Mouse (Mus musculus) liver, postnatal 0 days (tissue): ENCODE data around the gene Gamt. TPM values are rescaled to one million over a fixed set of nuclear protein-coding genes. Genes with fewer than 3 reads are reported as not detected.

Experiments
- ATAC-seq: fragments of 200-750 bp; cut with Nextera tagmentation; 2 replicates; pipeline ENCODE4 v1.8.0; 2017; ENCODE audit warnings: mild to moderate bottlenecking, moderate library complexity
- DNase-seq: peaks from one replicate; pipeline ENCODE4 v3.0.0-alpha.2; 2016
- H3K27ac ChIP-seq: fragments of 300-500 bp; sonication (generic); 2 replicates; pipeline ENCODE4 v1.5.1; 2014; ENCODE audit warnings: antibody characterized with exemption, moderate library complexity, mild to moderate bottlenecking, low read depth
- H3K27me3 ChIP-seq: fragments of 300-500 bp; sonication (generic); 2 replicates; pipeline ENCODE4 v1.6.1; 2014; ENCODE audit warnings: low read length, control low read depth, mixed read lengths; ENCODE audit not compliant: insufficient read depth
- H3K36me3 ChIP-seq: fragments of 300-500 bp; sonication (generic); replicated peaks from 2 replicates; pipeline ENCODE4 v1.6.1; 2014; ENCODE audit warnings: mild to moderate bottlenecking, control low read depth, low read length, moderate library complexity, mixed read lengths; ENCODE audit not compliant: insufficient read depth
- H3K4me1 ChIP-seq: fragments of 300-500 bp; sonication (generic); 2 replicates; pipeline ENCODE4 v1.6.1; 2014; ENCODE audit warnings: antibody characterized with exemption, mild to moderate bottlenecking, control low read depth; ENCODE audit not compliant: insufficient read depth
- H3K4me2 ChIP-seq: fragments of 300-500 bp; sonication (generic); 2 replicates; pipeline ENCODE4 v1.6.1; 2014; ENCODE audit warnings: low read depth, mild to moderate bottlenecking, low read length, moderate library complexity, mixed read lengths
- H3K4me3 ChIP-seq: fragments of 300-500 bp; sonication (generic); 2 replicates; pipeline ENCODE4 v1.5.1; 2014; ENCODE audit warnings: low read depth, low read length
- H3K9ac ChIP-seq: fragments of 300-500 bp; sonication (generic); replicated peaks from 2 replicates; pipeline ENCODE4 v1.6.1; 2014; ENCODE audit warnings: mild to moderate bottlenecking, moderate library complexity
- H3K9me3 ChIP-seq: fragments of 300-500 bp; sonication (generic); 2 replicates; pipeline ENCODE4 v1.6.1; 2016; ENCODE audit warnings: mild to moderate bottlenecking, control low read depth, low read length, mixed read lengths
- CTCF ChIP-seq: sonication (generic); IDR thresholded peaks from 2 replicates; pipeline ENCODE4 v1.5.1; 2016; ENCODE audit warnings: antibody characterized with exemption, low read depth
- EP300 ChIP-seq: IDR thresholded peaks from 2 replicates; pipeline ENCODE4 v1.6.1; 2016; ENCODE audit warnings: antibody characterized with exemption, low read depth, mild to moderate bottlenecking
- WGBS: fragments of 180-500 bp; shearing (Covaris S2); extraction: QIAGEN DNeasy Blood & Tissue Kit; methylation state at CpG from one replicate; pipeline ENCODE4 v1.1.7; 2014; ENCODE audit not compliant: insufficient replicate concordance; 5-methylcytosine and 5-hydroxymethylcytosine counted together
- polyA plus RNA-seq: library from polyadenylated mRNA; unstranded; fragments of >200 nt; fragmentation: Nextera tagmentation; extraction: Ambion mirVana; gene quantifications from 2 replicates; pipeline ENCODE4 v1.2.1, GENCODE M21; 2015

Gene Gamt
- polyA plus RNA-seq, 1 experiment from 2014 or later = 93.9 TPM

DNA sequence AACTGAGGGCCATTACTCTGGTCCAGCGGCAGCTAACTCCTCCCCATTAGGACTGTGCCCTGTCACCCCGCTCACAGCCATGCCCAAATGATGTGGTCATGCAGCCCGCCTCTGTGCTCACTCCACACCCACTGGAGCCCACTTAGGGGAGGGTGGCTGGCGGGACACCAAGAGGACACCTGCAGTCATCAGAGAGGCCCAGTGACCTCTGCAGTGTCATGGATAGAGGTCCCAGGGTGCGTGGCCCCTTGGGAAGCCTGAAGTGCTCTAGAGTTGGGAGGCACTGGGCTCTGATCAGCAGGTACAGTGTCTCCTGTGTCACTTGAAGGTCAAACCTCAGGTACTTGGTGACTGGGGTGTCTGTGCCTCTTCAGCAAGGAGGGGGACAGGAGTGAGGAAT, 36.0 kb upstream of the Gamt start:
- ATAC-seq = no peak
- Histone ChIP-seq H3K4me1 (peaks cover 18% of the 10 kb centered on the region), H3K27ac (no peak overlapping the region), H3K9ac (no peak overlapping the region), H3K27me3 (peaks cover 56% of the 10 kb centered on the region), H3K4me2 (no peak overlapping the region), H3K4me3 (no peak overlapping the region), H3K36me3 (peaks cover 11% of the 10 kb centered on the region), H3K9me3 (no peaks in the 10 kb centered on the region)
- WGBS = 78% methylated on average over 5 of the region's 5 CpGs
- no peak for DNase-seq
- TF ChIP-seq EP300 (no peak), CTCF (no peak)

- Histone ChIP-seq H3K9ac (peak within 1 kb of the TSS; percentile 53), H3K36me3 (peaks cover 11% of the 10 kb centered on the region), H3K4me3 (peak within 1 kb of the TSS; percentile 34), H3K4me1 (peaks cover 16% of the 10 kb centered on the region), H3K27ac (no peak within 1 kb of the TSS), H3K4me2 (peak within 1 kb of the TSS; percentile 69), H3K9me3 (no peaks in the 10 kb centered on the region), H3K27me3 (peaks cover 46% of the 10 kb centered on the region)
- WGBS = 5% methylated on average over 26 of the region's 26 CpGs
- peak; percentile 38 for ATAC-seq
- DNase-seq = peak; percentile 79
- TF ChIP-seq CTCF (peak; percentile 83), EP300 (no peak)
These were observed 35.0 kb upstream of the Gamt start, which contains the start of gene Apc2 for GRCm38 (mm10) chr10:80295618-80296425. Gene Apc2 (plus strand): TSS chr10:80295977.

DNA sequence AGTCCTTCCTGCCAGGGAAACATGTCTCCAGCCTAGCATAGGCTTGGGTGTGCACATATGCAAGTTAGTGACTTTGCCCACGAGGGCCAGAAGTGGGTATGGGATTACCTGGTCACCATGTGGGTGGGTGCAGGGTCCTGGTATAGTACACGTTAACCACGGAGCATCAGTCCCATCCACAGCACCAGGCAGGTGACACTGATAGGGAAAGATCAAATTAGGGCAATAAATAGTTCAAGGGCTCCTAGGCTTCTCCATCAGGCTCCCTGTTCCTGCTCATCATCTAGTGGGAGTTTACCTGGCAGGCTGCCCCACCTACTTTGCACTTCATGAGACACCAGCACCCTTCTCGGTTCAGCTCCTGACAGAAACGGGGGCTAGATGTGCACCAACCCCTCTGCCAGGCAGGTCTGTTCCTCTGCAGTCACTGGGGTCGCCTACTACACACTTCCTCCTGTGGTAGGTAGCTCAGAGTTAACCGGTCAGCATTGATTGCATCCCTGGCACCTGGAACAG, 34.0 kb upstream of the Gamt start:
- H3K4me3 ChIP-seq = no peak overlapping the region
- H3K36me3 ChIP-seq = peaks cover 11% of the 10 kb centered on the region
- ATAC-seq (no peak), DNase-seq (no peak)
- H3K4me1 ChIP-seq = peaks cover 16% of the 10 kb centered on the region
- TF ChIP-seq CTCF = no peak
- no peak for TF ChIP-seq EP300
- no peak overlapping the region for H3K9ac ChIP-seq
- H3K9me3 ChIP-seq = no peaks in the 10 kb centered on the region
- no peak overlapping the region for H3K4me2 ChIP-seq
- peaks cover 36% of the 10 kb centered on the region for H3K27me3 ChIP-seq
- no peak overlapping the region for H3K27ac ChIP-seq
- WGBS = 49% methylated on average over 7 of the region's 7 CpGs

- H3K9me3 ChIP-seq = no peaks in the 10 kb centered on the region
- ATAC-seq (no peak), DNase-seq (no peak)
- 84% methylated on average over 4 of the region's 4 CpGs for WGBS
- peaks cover 31% of the 10 kb centered on the region for H3K27me3 ChIP-seq
- no peak overlapping the region for H3K4me3 ChIP-seq
- H3K27ac ChIP-seq = no peak overlapping the region
- H3K9ac ChIP-seq = no peak overlapping the region
- no peak overlapping the region for H3K4me2 ChIP-seq
- peaks cover 11% of the 10 kb centered on the region for H3K36me3 ChIP-seq
- H3K4me1 ChIP-seq = peaks cover 16% of the 10 kb centered on the region
- TF ChIP-seq CTCF (no peak), EP300 (no peak)
These were observed 33.5 kb upstream of the Gamt start for GRCm38 (mm10) chr10:80294311-80294710.

DNA sequence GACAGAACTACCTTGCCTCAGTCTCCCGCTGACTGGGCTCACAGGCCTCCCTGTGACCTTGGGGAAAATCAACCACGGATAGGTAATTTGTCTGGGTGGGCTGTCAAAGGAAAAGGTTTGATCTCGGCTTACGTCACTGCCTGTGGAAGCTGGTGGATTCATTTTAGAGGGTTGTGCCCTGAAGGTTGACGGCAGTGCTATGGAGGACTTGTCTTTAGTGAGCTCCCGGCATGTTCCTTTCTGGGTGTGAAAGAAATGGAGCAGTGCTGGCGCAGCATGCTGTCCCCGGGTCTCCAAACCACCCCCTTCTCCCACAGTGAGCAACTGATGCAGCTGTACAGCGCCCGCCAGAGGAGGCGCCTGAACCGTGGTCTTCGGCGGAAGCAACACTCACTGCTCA, 32.5 kb upstream of the Gamt start:
- no peak for TF ChIP-seq EP300
- TF ChIP-seq CTCF = 0 out of 2 replicates have a peak, but pooled peaks have one; percentile 11
- H3K36me3 ChIP-seq = peaks cover 13% of the 10 kb centered on the region
- peak overlapping the region; percentile 92 for H3K4me2 ChIP-seq
- 14% methylated on average over 14 of the region's 14 CpGs for WGBS
- no peak for DNase-seq
- H3K9me3 ChIP-seq = no peaks in the 10 kb centered on the region
- ATAC-seq = no peak
- peaks cover 16% of the 10 kb centered on the region for H3K4me1 ChIP-seq
- H3K27ac ChIP-seq = peak overlapping the region; percentile 77
- peaks cover 21% of the 10 kb centered on the region for H3K27me3 ChIP-seq
- peak overlapping the region; percentile 95 for H3K9ac ChIP-seq
- peak overlapping the region; percentile 81 for H3K4me3 ChIP-seq

- under 1% methylated on average over 72 of the region's 72 CpGs for WGBS
- Histone ChIP-seq H3K36me3 (peaks cover 19% of the 10 kb centered on the region), H3K9me3 (no peaks in the 10 kb centered on the region), H3K4me3 (peak within 1 kb of the TSS; percentile 81), H3K9ac (peak within 1 kb of the TSS; percentile 95), H3K27ac (peak within 1 kb of the TSS; percentile 77), H3K27me3 (peaks cover 13% of the 10 kb centered on the region), H3K4me1 (peaks cover 16% of the 10 kb centered on the region), H3K4me2 (peak within 1 kb of the TSS; percentile 92)
- peak; percentile 52; the same call in 1 of the 2 replicates for TF ChIP-seq EP300
- TF ChIP-seq CTCF = peak; percentile 89
- DNase-seq (peak; percentile 97), ATAC-seq (peak; percentile 91)
These were observed 31.7 kb upstream of the Gamt start, which contains the start of gene Rps15 for GRCm38 (mm10) chr10:80292251-80293146. Gene Rps15 (plus strand): TSS chr10:80292453.
